Mouse (Mus musculus): ENCODE data around the gene Fsd1.

DNA sequence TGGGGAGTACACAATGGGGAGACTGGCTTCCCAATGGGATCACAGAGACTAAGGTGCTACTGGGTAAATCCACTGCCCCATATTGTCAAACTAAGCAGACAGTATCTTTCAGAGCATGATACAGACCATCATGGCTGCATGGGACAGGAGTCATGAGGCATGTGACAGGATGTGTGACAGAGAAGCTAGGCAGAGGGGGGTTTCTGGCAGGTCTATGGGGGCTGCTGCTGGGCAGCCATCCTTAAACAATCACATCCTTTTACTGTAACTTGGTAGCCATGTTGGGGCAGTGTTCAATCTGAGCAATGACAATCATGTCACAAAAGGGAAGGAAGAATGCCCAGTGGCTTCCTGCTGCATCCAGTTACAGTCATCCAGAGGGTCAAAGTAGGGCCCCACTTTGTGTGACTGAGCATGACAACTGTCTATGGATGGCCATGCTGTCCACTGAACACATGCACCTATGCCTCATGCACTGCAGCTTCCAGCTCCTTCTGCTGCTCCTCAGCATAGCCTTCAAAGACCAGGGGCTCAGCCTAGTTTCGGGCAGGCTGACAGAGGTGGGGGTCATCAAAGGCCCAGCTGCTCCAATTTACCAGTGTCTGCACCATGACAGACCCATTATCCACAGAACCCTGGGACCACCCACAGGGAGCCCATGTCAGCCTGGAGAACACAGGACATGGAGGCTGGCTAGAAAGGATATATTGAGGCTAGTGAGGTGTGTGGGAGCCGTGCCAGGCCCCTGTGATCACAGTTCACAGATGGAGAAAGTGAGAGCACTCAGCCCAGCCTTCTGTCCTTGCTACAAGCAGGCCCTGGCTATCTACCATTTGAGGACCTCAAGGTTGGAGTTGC lies 36.1 kb downstream of the Fsd1 start:
- TF ChIP-seq POLR2A (IDR thresholded peaks at IDR 0.05; ENCODE audit: borderline replicate concordance, control insufficient read depth, low read depth, low read length) (no peak), CTCF (IDR thresholded peaks at IDR 0.05; ENCODE audit: control insufficient read depth, insufficient read depth, low read length) (no peak)

All from bone marrow, adult 2 months (tissue).